Mouse (Mus musculus) kidney, adult 11 months (tissue): ENCODE results near the gene Srpk3.

Experiments used
- DNase-seq: peaks from one replicate; pipeline ENCODE4 v3.0.0; 2022

Gene Srpk3

DNA sequence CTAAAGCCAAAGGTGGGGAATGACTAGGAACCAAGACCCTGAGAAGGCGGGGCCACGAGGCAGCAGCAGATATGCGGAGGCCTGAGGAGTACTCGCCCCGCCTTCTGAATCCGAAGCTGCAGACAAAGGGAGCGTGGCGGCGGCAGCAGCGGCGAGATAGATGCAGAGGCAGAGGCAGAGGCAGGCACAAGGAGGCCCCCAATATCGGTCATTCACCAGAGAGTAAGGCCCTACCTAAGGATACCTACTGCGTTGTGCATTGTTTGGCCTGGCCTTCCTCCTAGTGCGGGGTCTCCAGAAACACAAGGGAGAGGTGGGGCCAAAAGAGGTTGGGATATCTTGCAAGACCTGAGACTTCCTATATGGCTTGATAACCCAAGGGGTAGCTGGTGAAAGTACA is 40.9 kb downstream of the Srpk3 start:
- DNase-seq = no peak

DNA sequence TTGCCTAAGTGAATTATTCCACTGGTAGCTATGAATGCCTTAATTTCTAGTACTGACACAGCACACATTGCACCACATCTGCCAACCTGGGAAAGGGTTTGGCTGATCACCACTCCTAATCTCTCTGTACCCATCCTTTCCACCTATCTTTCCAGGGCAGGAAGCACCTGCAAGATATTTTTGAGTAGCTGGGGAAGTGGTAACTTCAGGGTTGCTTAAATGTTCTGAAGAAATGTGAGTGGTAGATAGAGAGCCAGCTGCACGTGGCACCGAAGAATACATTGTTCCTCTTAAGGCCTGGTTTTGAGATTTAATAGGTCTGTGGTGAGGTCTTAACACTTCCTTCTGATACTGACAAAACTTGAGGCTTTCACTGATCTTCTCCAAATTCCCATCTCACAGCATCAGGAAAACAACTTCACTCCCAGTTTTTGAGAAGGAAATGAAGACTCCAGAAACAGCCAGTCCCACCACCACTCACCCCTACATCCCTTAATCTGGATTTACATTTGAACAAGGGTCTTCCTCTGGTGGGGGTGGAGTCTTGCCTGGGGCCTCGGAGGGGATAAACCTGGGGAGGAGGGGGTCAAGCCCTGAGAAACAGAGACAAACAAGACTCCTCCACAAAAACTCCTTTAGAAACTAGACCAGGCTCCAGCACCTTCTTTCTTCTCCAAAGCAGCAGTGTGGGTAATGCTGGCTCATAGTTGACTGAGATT is 42.5 kb downstream of the Srpk3 start:
- DNase-seq = no peak

DNA sequence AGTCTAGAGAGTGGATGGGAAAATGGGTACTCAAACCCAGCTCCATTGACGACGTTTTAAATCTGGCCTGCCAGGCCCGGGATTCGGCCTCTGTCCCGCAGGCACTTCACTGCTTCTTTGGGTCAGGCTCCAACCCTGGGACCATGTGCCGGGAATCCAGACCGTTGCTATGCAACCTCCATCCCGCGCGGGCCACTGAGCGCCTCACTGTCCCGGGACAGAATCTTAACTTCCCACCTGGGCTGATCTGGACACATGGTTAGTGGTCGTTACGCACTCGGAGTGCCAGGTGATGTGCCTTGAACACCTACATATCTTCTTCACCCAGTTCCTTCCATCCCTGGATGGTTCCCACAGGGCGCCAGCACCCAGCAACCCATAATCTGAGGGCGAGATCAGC is 49.5 kb downstream of the Srpk3 start:
- no peak for DNase-seq

DNA sequence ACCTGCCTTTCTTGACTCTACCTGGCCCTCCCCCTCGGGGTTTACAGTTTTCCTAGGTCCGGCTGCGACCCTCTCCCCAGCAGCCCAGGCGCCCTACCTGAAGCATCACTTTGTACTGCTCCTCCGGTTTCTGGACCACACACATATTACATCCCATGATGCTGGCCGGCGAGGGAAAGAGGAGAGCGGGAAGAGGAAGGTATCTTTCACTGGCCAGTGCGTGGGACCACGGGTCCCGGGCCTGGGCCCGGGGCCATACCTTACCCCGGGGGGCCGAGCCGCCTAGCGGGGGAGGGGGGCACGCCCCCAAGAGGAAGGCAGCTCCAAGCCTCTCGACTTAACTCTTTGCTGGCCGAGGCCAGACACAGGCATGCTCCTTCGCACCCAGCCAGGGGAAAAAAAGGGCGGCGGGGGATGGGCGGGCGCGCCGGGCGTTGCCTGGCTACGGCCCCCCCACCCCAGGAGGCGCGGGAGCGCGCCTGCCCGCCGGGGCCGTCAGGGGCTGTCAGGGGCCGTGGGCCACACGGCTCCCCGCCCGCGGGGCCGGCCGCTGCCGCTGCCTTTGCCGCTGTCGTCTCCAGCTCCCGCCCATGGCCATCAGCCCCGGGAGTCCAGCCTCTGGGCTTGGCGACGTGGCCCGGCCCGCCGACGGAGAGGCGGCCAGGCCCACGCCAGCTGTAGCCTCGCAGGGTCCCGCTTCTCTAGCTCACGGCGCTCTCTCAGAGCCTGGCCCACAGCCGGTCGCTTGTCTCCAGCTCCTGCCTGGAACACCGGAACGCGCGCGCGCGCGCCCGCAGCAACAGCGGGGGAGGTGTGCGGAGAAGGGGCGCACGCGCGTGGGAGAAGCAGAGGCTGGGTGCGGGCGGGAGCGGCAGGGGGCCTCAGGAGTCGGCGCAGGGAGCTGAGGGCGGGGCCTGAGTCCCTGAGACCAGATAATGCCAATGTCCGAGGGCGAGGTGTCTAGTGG is 50.3 kb downstream of the Srpk3 start, which contains the start of gene Pdzd4:
TSS of gene Pdzd4 (minus strand) at position 785 of the 967 bp plus-strand sequence.
- peak; percentile 7 for DNase-seq
